Mouse (Mus musculus) cerebellum, adult 9-10 months (tissue): Measurements from ENCODE around the gene Smpd2.

ENCODE experiments used
- DNase-seq: peaks from one replicate; pipeline ENCODE4 v3.0.0; 2022

The Smpd2 gene

GRCm38 (mm10) chr10:41489708-41490517 lies at the start of gene Smpd2, which contains the start of gene Ppil6:
Gene Smpd2 (minus strand): TSS chr10:41490369.
Gene Ppil6 (plus strand): TSS chr10:41490439.
- peak; percentile 93 for DNase-seq

- DNase-seq = no peak
Observed at GRCm38 (mm10) chr10:41538986-41539385, 48.8 kb upstream of the Smpd2 start.

GRCm38 (mm10) chr10:41537983-41538330 lies 47.8 kb upstream of the Smpd2 start:
- no peak for DNase-seq

GRCm38 (mm10) chr10:41537226-41537982 lies 47.2 kb upstream of the Smpd2 start:
- DNase-seq = no peak

- no peak for DNase-seq
Observed at GRCm38 (mm10) chr10:41536714-41537113, 46.5 kb upstream of the Smpd2 start.

- DNase-seq = no peak
Observed at GRCm38 (mm10) chr10:41535991-41536390, 45.8 kb upstream of the Smpd2 start.

GRCm38 (mm10) chr10:41529972-41530371 lies 39.8 kb upstream of the Smpd2 start:
- no peak for DNase-seq

- no peak for DNase-seq
Observed at GRCm38 (mm10) chr10:41525696-41526095, 35.5 kb upstream of the Smpd2 start.

GRCm38 (mm10) chr10:41523386-41523785 lies 33.2 kb upstream of the Smpd2 start:
- no peak for DNase-seq

- no peak for DNase-seq
Observed at GRCm38 (mm10) chr10:41520410-41520673, 30.2 kb upstream of the Smpd2 start.

GRCm38 (mm10) chr10:41519640-41520409 lies 29.7 kb upstream of the Smpd2 start:
- DNase-seq = peak; percentile 60

- DNase-seq = peak; percentile 94
Observed at GRCm38 (mm10) chr10:41518981-41519618, 28.9 kb upstream of the Smpd2 start, which contains the start of gene Cd164. Gene Cd164 (plus strand): TSS chr10:41519414.

GRCm38 (mm10) chr10:41518508-41518980 lies 28.4 kb upstream of the Smpd2 start:
- DNase-seq = peak; percentile 85

GRCm38 (mm10) chr10:41514921-41515320 lies 24.8 kb upstream of the Smpd2 start:
- no peak for DNase-seq

GRCm38 (mm10) chr10:41514301-41514700 lies 24.1 kb upstream of the Smpd2 start:
- DNase-seq = no peak

GRCm38 (mm10) chr10:41509160-41509559 lies 19.0 kb upstream of the Smpd2 start:
- DNase-seq = no peak

GRCm38 (mm10) chr10:41505446-41505845 lies 15.3 kb upstream of the Smpd2 start:
- peak; percentile 90 for DNase-seq

GRCm38 (mm10) chr10:41504996-41505395 lies 14.8 kb upstream of the Smpd2 start:
- DNase-seq = no peak

- no peak for DNase-seq
Observed at GRCm38 (mm10) chr10:41500941-41501340, 10.8 kb upstream of the Smpd2 start.

- DNase-seq = no peak
Observed at GRCm38 (mm10) chr10:41491111-41491510, 942 bp upstream of the Smpd2 start.

GRCm38 (mm10) chr10:41490518-41490873 lies 327 bp upstream of the Smpd2 start:
- DNase-seq = no peak

- DNase-seq = no peak
Observed at GRCm38 (mm10) chr10:41489294-41489693, 875 bp downstream of the Smpd2 start.

- DNase-seq = no peak
Observed at GRCm38 (mm10) chr10:41488877-41489276, 1.3 kb downstream of the Smpd2 start.
